Mouse (Mus musculus) bone marrow macrophage, adult 2 months (primary cell): ENCODE data around the gene Tspan32. TPM values are rescaled to one million over a fixed set of nuclear protein-coding genes. Genes with fewer than 3 reads are reported as not detected.
A peak's percentile ranks its signal among the peaks of the same experiment; 100 is the strongest.

Experiments used
- H3K27ac ChIP-seq: 2 replicates; pipeline ENCODE4 v1.5.1; 2012; ENCODE audit warnings: low read depth, low read length; ENCODE audit not compliant: insufficient read depth
- H3K4me1 ChIP-seq: 2 replicates; pipeline ENCODE4 v1.6.1; 2012; ENCODE audit warnings: low read length; ENCODE audit not compliant: control insufficient read depth, insufficient read depth
- H3K4me3 ChIP-seq: 2 replicates; pipeline ENCODE4 v1.5.1; 2012; ENCODE audit warnings: mild to moderate bottlenecking, low read length, moderate library complexity; ENCODE audit not compliant: insufficient read depth
- CTCF ChIP-seq: IDR thresholded peaks from 2 replicates; pipeline ENCODE4 v1.5.1; 2012; ENCODE audit warnings: low read depth, mild to moderate bottlenecking, low read length, moderate library complexity
- POLR2A ChIP-seq: IDR thresholded peaks from 2 replicates; pipeline ENCODE4 v1.6.1; 2012; ENCODE audit warnings: mild to moderate bottlenecking, low read depth, low read length, borderline replicate concordance
- polyA plus RNA-seq: library from polyadenylated mRNA; stranded (reverse); fragments of >200 nt; gene quantifications from 2 replicates; pipeline ENCODE4 v1.2.4, GENCODE M21; 2012; ENCODE audit not compliant: missing spikeins, insufficient read depth, insufficient read length

Gene Tspan32
- polyA plus RNA-seq, 1 experiment = 25.7 TPM

- TF ChIP-seq POLR2A (no peak), CTCF (no peak)
- no peak overlapping the region for H3K27ac ChIP-seq
- no peak overlapping the region for H3K4me3 ChIP-seq
These were observed 27.0 kb downstream of the Tspan32 start for GRCm38 (mm10) chr7:143031816-143032215.

DNA sequence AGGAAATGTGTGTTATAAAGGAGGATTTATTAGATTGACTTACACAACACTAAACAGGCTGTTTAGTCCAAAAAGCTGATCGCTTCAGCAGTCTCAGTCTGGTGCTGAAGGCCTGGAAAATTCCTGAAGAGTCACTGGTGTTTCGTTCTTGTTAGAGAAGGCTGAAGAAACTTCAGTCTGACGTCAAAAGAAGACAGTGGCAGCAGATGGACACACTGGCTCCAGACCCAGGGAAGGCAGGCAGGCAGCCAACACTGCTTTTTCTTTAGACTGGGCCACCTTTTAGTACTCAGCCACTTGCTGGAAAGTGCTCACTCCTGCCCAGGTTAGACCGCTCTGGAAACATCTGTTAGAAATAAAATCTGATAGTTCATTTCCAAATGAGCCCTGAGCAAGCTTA lies 28.7 kb downstream of the Tspan32 start:
- no peak overlapping the region for H3K27ac ChIP-seq
- no peak overlapping the region for H3K4me3 ChIP-seq
- TF ChIP-seq CTCF (no peak), POLR2A (no peak)
- H3K4me1 ChIP-seq = peaks cover 25% of the 10 kb centered on the region

More at GRCm38 (mm10) chr7:143031816-143032215, 27.0 kb downstream of the Tspan32 start:
- peaks cover 9% of the 10 kb centered on the region for H3K4me1 ChIP-seq

- H3K27ac ChIP-seq = no peak overlapping the region
These were observed 29.3 kb downstream of the Tspan32 start for GRCm38 (mm10) chr7:143034112-143034511.

GRCm38 (mm10) chr7:143034519-143035450 lies 29.9 kb downstream of the Tspan32 start:
- H3K4me1 ChIP-seq = peaks cover 36% of the 10 kb centered on the region
- no peak overlapping the region for H3K4me3 ChIP-seq
- TF ChIP-seq POLR2A (no peak), CTCF (no peak)
- H3K27ac ChIP-seq = no peak overlapping the region

More at GRCm38 (mm10) chr7:143034112-143034511, 29.3 kb downstream of the Tspan32 start:
- peaks cover 29% of the 10 kb centered on the region for H3K4me1 ChIP-seq
- no peak overlapping the region for H3K4me3 ChIP-seq
- no peak for TF ChIP-seq CTCF
- no peak for TF ChIP-seq POLR2A

- no peak for TF ChIP-seq POLR2A
- no peak for TF ChIP-seq CTCF
- Histone ChIP-seq H3K4me3 (no peak overlapping the region), H3K4me1 (peaks cover 54% of the 10 kb centered on the region), H3K27ac (no peak overlapping the region)
These were observed 31.9 kb downstream of the Tspan32 start for GRCm38 (mm10) chr7:143036787-143037186.

- TF ChIP-seq CTCF (no peak), POLR2A (no peak)
- H3K4me3 ChIP-seq = no peak overlapping the region
- peak overlapping the region; percentile 99 for H3K27ac ChIP-seq
- peaks cover 59% of the 10 kb centered on the region for H3K4me1 ChIP-seq
These were observed 32.5 kb downstream of the Tspan32 start for GRCm38 (mm10) chr7:143037306-143037705.

DNA sequence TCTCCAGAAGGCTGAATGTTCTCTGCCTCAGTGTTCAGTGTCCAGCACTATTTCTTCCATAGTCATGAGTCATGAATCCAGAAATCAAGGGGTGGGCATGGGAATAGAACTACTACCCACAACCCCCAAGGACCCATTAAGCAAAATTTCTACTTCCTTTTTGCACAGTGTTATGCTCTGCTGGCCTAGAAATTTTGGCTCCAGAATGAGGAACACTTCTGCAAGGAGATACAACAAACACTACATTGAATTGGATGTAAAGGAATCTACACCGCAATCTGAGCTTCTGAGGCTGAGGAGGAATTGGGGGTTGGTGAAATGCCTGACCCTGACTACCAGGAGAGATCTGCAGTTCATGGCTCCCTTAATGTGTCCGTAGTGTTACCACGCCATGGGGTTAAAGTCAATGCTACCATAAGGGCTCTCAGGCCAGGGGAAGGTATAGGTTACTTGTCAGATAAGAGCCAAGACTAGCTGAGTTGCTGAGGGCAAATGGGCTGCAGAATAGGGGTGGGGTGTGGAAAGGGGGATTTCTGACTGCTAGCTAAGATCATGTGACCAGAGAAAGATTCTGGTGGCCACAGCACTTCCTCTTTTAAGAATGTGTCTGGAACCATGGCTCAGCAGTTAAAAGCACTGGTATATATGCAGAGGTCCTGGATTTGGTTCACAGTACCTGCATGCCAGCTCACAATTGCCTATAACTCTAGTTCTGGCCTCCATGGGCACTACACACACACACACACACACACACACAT lies 33.5 kb downstream of the Tspan32 start:
- Histone ChIP-seq H3K4me1 (peaks cover 70% of the 10 kb centered on the region), H3K27ac (peak overlapping the region; percentile 99), H3K4me3 (peak overlapping the region; percentile 26)
- TF ChIP-seq CTCF = no peak
- no peak for TF ChIP-seq POLR2A

DNA sequence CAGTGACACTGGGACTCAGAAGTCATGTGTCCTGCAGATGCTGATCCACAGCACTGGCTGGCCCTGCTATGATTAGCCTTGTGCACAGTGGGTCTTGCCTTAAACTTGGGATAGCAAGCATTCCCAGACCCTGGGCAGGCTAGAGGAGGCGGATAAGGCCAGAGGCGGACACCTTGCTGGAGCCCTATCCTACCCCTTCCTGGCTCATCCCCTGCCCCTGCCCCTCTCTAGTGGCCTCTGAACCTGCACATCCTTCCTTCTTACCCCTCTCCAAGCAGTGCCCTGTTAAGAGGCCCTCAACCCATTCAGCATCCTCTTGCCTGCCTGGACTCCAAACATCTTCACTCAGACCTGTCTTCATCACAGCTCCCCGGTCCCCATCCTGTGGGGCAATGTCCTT lies 35.7 kb downstream of the Tspan32 start:
- Histone ChIP-seq H3K4me3 (no peak overlapping the region), H3K4me1 (peaks cover 77% of the 10 kb centered on the region), H3K27ac (no peak overlapping the region)
- no peak for TF ChIP-seq POLR2A

DNA sequence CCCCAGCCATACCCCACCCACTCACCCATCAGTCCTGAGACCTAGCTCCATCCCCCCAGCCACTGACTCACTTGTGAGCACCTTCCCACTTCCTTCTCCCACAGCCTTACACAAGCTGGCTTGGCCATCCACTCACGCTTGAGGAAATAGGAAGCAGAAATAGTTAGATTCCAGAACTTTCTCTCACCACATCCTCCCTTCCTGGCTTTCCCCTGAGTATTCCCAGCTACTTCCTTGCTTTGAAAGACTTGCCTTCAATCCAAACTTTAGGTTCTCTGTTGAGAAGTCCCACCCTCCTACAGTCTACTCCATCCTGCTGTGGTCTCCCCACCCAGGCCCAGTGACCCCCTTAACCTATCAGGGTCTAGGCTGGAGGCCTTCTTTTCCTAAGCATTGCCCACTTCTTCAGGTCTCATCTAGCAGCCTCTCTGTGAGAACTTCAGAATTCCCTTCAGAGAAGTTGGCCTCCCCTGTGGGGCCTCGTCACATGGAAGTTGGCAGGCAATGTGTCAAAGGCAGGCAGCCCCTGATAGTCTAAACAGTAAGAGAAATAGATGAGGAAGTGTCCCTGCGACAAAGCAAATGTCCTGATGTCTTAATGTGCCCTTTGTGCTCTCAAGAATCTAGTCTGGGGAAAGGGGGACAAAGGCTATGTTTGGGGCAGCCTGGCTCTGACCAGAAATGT lies 36.4 kb downstream of the Tspan32 start:
- TF ChIP-seq POLR2A = no peak
- no peak for TF ChIP-seq CTCF
- no peak overlapping the region for H3K27ac ChIP-seq
- H3K4me1 ChIP-seq = peaks cover 80% of the 10 kb centered on the region
- H3K4me3 ChIP-seq = no peak overlapping the region
